Comparison of ENCODE assay signal across 11 mouse cellular contexts in the genomic region with DNA sequence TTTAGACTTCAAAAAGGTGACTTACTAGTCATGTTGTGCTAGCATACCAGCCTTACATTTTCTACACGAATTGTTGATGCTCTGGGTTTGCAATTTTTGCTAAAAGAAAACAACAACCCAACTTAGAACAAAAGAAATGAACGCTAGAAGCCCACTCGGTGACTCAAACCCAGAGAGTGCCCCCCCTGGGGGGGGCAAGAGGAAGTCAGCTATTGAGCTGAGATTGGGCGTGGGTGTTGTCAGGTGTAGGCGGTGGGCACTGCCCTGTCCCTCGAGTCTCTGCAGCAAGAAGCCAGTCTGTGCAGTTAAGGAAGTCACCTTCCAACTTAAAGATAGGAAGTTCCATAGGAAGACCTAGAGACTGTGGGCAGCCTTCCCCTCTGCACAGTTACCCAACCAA. TPM values are rescaled to one million over a fixed set of nuclear protein-coding genes. Genes with fewer than 3 reads are reported as not detected.
DNase-seq lines count a peak whose midpoint lies in the region; ATAC-seq lines count a peak whose summit lies in the region.
"Had no signal": no experiment of that assay in that cellular context is flagged by ENCODE, and none has a peak within 500 bp of the region (broad histone marks: within the 10 kb centered on the region; RNA-seq: fewer than 3 reads in every experiment).

No protein-coding gene starts in this region.

- no peak overlapping the region for H3K9ac ChIP-seq in hindbrain, embryonic 11.5 days (ENCODE audit: low read depth, low read length)
- no peak overlapping the region for H3K9ac ChIP-seq in forebrain, embryonic 13.5 days
- no peak overlapping the region for H3K9ac ChIP-seq in limb, embryonic 13.5 days
- H3K9ac ChIP-seq: liver, embryonic 13.5 days had no signal

- no peak overlapping the region for H3K27ac ChIP-seq in hindbrain, embryonic 10.5 days
- no peak overlapping the region for H3K27ac ChIP-seq in hindbrain, embryonic 11.5 days (ENCODE audit: low read depth, low read length)
- no peak overlapping the region for H3K27ac ChIP-seq in forebrain, embryonic 13.5 days
- H3K27ac ChIP-seq in limb, embryonic 13.5 days, result no peak overlapping the region
- H3K27ac ChIP-seq: liver, embryonic 13.5 days had no signal

- no peak overlapping the region for H3K4me2 ChIP-seq in hindbrain, embryonic 11.5 days (replicated peaks; ENCODE audit: low read depth, low read length)
- H3K4me2 ChIP-seq in forebrain, embryonic 13.5 days, result peak overlapping the region; percentile 99; the same call in 1 of the 2 replicates
- peak overlapping the region; percentile 100 for H3K4me2 ChIP-seq in limb, embryonic 13.5 days (replicated peaks)

- WGBS in hindbrain, embryonic 10.5 days, result 51% methylated on average over 6 of the region's 6 CpGs
- 50% methylated on average over 6 of the region's 6 CpGs for WGBS in hindbrain, embryonic 11.5 days
- WGBS in forebrain, embryonic 13.5 days, result 48% methylated on average over 6 of the region's 6 CpGs
- WGBS in limb, embryonic 13.5 days, result 35% methylated on average over 6 of the region's 6 CpGs

- H3K4me3 ChIP-seq in hindbrain, embryonic 10.5 days, result peak overlapping the region; percentile 70; the same call in 1 of the 2 replicates
- H3K4me3 ChIP-seq in hindbrain, embryonic 11.5 days (ENCODE audit: low read depth, low read length), result no peak overlapping the region
- no peak overlapping the region for H3K4me3 ChIP-seq in forebrain, embryonic 13.5 days
- peak overlapping the region; percentile 66 for H3K4me3 ChIP-seq in limb, embryonic 13.5 days
- H3K4me3 ChIP-seq: erythroblast, embryonic 14.5 days had no signal

- no peak for ATAC-seq in hindbrain, embryonic 11.5 days (ENCODE audit: low FRiP score)
- no peak for ATAC-seq in forebrain, embryonic 13.5 days
- ATAC-seq in limb, embryonic 13.5 days (ENCODE audit: low FRiP score, low read depth), result no peak
- ATAC-seq in cerebellum, adult (ENCODE audit: insufficient number of reproducible peaks, low FRiP score, low TSS enrichment), result no peak

- H3K4me1 ChIP-seq in hindbrain, embryonic 10.5 days (replicated peaks), result peaks cover 27% of the 10 kb centered on the region
- H3K4me1 ChIP-seq in hindbrain, embryonic 11.5 days (replicated peaks; ENCODE audit: control insufficient read depth, insufficient read depth, low read length), result peaks cover 12% of the 10 kb centered on the region; the same call in 1 of the 2 replicates
- H3K4me1 ChIP-seq in forebrain, embryonic 13.5 days, result peaks cover 20% of the 10 kb centered on the region
- peaks cover 17% of the 10 kb centered on the region for H3K4me1 ChIP-seq in limb, embryonic 13.5 days

- no peaks in the 10 kb centered on the region for H3K36me3 ChIP-seq in hindbrain, embryonic 10.5 days
- H3K36me3 ChIP-seq in hindbrain, embryonic 11.5 days (ENCODE audit: control insufficient read depth, insufficient read depth, low read length), result no peaks in the 10 kb centered on the region
- no peaks in the 10 kb centered on the region for H3K36me3 ChIP-seq in forebrain, embryonic 13.5 days (ENCODE audit: poor library complexity, severe bottlenecking)
- H3K36me3 ChIP-seq in limb, embryonic 13.5 days, result no peaks in the 10 kb centered on the region
- H3K36me3 ChIP-seq: G1E; liver, embryonic 13.5 days had no signal

- no peaks in the 10 kb centered on the region for H3K9me3 ChIP-seq in hindbrain, embryonic 10.5 days
- H3K9me3 ChIP-seq in hindbrain, embryonic 11.5 days (ENCODE audit: control insufficient read depth, low read length), result no peaks in the 10 kb centered on the region
- no peaks in the 10 kb centered on the region for H3K9me3 ChIP-seq in forebrain, embryonic 13.5 days (replicated peaks)
- H3K9me3 ChIP-seq in limb, embryonic 13.5 days, result no peaks in the 10 kb centered on the region
- H3K9me3 ChIP-seq: G1E; liver, embryonic 13.5 days had no signal

- peaks cover 83% of the 10 kb centered on the region for H3K27me3 ChIP-seq in hindbrain, embryonic 10.5 days (ENCODE audit: insufficient read depth, poor library complexity, severe bottlenecking)
- H3K27me3 ChIP-seq in hindbrain, embryonic 11.5 days (ENCODE audit: control insufficient read depth, insufficient read depth, low read length), result peaks cover 40% of the 10 kb centered on the region
- H3K27me3 ChIP-seq in forebrain, embryonic 13.5 days, result peaks cover 78% of the 10 kb centered on the region
- H3K27me3 ChIP-seq in limb, embryonic 13.5 days, result peaks cover 74% of the 10 kb centered on the region

- no peak for DNase-seq in hindbrain, embryonic 10.5 days (ENCODE audit: low spot score)
- no peak for DNase-seq in hindbrain, embryonic 11.5 days (ENCODE audit: low spot score)
- DNase-seq in CD4-positive helper T cell, adult 2 months (ENCODE audit: low read depth, low spot score), result peak; percentile 38
- DNase-seq in adrenal gland, adult 8-10 months, result no peak
- DNase-seq: kidney, adult 18-20 months; liver, embryonic 13.5 days had no signal

RNA-seq across cellular contexts. Expression of a gene that starts 0.6 kb away (rescaled TPM):
- 1.4 and 1.5 TPM in 2 replicates for polyA plus RNA-seq in hindbrain, embryonic 10.5 days (2016; fragmentation: Nextera tagmentation; extraction: Ambion mirVana)
- 1.3 and 1.8 TPM in 2 replicates for polyA plus RNA-seq in hindbrain, embryonic 11.5 days (2014; fragmentation: Nextera tagmentation; extraction: Ambion mirVana)
- 2.6 and 2.9 TPM in 2 replicates for polyA plus RNA-seq in forebrain, embryonic 13.5 days (2015; fragmentation: Nextera tagmentation; extraction: Ambion mirVana)
- 8.8 and 11.0 TPM in 2 replicates for polyA plus RNA-seq in limb, embryonic 13.5 days (2015; fragmentation: Nextera tagmentation; extraction: Ambion mirVana)
- total RNA-seq in adrenal gland, adult 8-10 months (2022), result under 1 TPM in 3 of 4 experiments, not detected in 1; 0.25 to 0.56 (median 0.38) TPM
- polyA plus RNA-seq: erythroblast, embryonic 14.5 days; G1E had no signal

RNA-seq across cellular contexts. Expression of a gene that starts 13.8 kb away (rescaled TPM):
- 60.1 and 67.3 TPM in 2 replicates for polyA plus RNA-seq in hindbrain, embryonic 10.5 days (2016; fragmentation: Nextera tagmentation; extraction: Ambion mirVana)
- 43.4 and 47.4 TPM in 2 replicates for polyA plus RNA-seq in hindbrain, embryonic 11.5 days (2014; fragmentation: Nextera tagmentation; extraction: Ambion mirVana)
- 36.9 and 38.9 TPM in 2 replicates for polyA plus RNA-seq in forebrain, embryonic 13.5 days (2015; fragmentation: Nextera tagmentation; extraction: Ambion mirVana)
- polyA plus RNA-seq in limb, embryonic 13.5 days (2015; fragmentation: Nextera tagmentation; extraction: Ambion mirVana), result 61.3 and 68.2 TPM in 2 replicates
- 10 to 100 TPM; 49.3 to 72.6 (median 54.6) TPM for total RNA-seq in adrenal gland, adult 8-10 months (2022)

RNA-seq across cellular contexts. Expression of a gene that starts 31.6 kb away (rescaled TPM):
- 6.6 and 7.6 TPM in 2 replicates for polyA plus RNA-seq in hindbrain, embryonic 10.5 days (2016; fragmentation: Nextera tagmentation; extraction: Ambion mirVana)
- 3.8 and 4.8 TPM in 2 replicates for polyA plus RNA-seq in hindbrain, embryonic 11.5 days (2014; fragmentation: Nextera tagmentation; extraction: Ambion mirVana)
- 6.3 and 6.4 TPM in 2 replicates for polyA plus RNA-seq in forebrain, embryonic 13.5 days (2015; fragmentation: Nextera tagmentation; extraction: Ambion mirVana)
- polyA plus RNA-seq in limb, embryonic 13.5 days (2015; fragmentation: Nextera tagmentation; extraction: Ambion mirVana), result 7.5 and 7.6 TPM in 2 replicates
- 10 to 100 TPM in 2 of 4 experiments, 1 to 10 TPM in 2; 6.9 to 17.3 (median 11.9) TPM for total RNA-seq in adrenal gland, adult 8-10 months (2022)

RNA-seq across cellular contexts. Expression of a gene that starts 43.3 kb away (rescaled TPM):
- 2.0 and 3.8 TPM in 2 replicates for polyA plus RNA-seq in hindbrain, embryonic 10.5 days (2016; fragmentation: Nextera tagmentation; extraction: Ambion mirVana)
- polyA plus RNA-seq in hindbrain, embryonic 11.5 days (2014; fragmentation: Nextera tagmentation; extraction: Ambion mirVana), result 3.1 and 3.4 TPM in 2 replicates
- polyA plus RNA-seq in forebrain, embryonic 13.5 days (2015; fragmentation: Nextera tagmentation; extraction: Ambion mirVana), result 4.9 and 5.8 TPM in 2 replicates
- 0.69 and 1.4 TPM in 2 replicates for polyA plus RNA-seq in limb, embryonic 13.5 days (2015; fragmentation: Nextera tagmentation; extraction: Ambion mirVana)
- 1 to 10 TPM; 4.1 to 7.5 (median 6.0) TPM for total RNA-seq in adrenal gland, adult 8-10 months (2022)

RNA-seq across cellular contexts. Expression of a gene that starts 48.7 kb away (rescaled TPM):
- polyA plus RNA-seq in hindbrain, embryonic 10.5 days (2016; fragmentation: Nextera tagmentation; extraction: Ambion mirVana), result 73.1 and 85.0 TPM in 2 replicates
- 64.0 and 64.7 TPM in 2 replicates for polyA plus RNA-seq in hindbrain, embryonic 11.5 days (2014; fragmentation: Nextera tagmentation; extraction: Ambion mirVana)
- 80.3 and 84.0 TPM in 2 replicates for polyA plus RNA-seq in forebrain, embryonic 13.5 days (2015; fragmentation: Nextera tagmentation; extraction: Ambion mirVana)
- polyA plus RNA-seq in limb, embryonic 13.5 days (2015; fragmentation: Nextera tagmentation; extraction: Ambion mirVana), result 104 and 110 TPM in 2 replicates
- 100 to 1,000 TPM; 157 to 205 (median 185) TPM for total RNA-seq in adrenal gland, adult 8-10 months (2022)

Comparison
In these comparisons a context has a peak if more than half of its experiments do, and no peak if none do; other contexts are left out.
1. H3K4me3 ChIP-seq: peak in hindbrain, embryonic 10.5 days (single experiment) and limb, embryonic 13.5 days (single experiment); none in hindbrain, embryonic 11.5 days (single experiment) and forebrain, embryonic 13.5 days (single experiment).